ENCODE assay signal across 13 mouse cellular contexts in the genomic region with DNA sequence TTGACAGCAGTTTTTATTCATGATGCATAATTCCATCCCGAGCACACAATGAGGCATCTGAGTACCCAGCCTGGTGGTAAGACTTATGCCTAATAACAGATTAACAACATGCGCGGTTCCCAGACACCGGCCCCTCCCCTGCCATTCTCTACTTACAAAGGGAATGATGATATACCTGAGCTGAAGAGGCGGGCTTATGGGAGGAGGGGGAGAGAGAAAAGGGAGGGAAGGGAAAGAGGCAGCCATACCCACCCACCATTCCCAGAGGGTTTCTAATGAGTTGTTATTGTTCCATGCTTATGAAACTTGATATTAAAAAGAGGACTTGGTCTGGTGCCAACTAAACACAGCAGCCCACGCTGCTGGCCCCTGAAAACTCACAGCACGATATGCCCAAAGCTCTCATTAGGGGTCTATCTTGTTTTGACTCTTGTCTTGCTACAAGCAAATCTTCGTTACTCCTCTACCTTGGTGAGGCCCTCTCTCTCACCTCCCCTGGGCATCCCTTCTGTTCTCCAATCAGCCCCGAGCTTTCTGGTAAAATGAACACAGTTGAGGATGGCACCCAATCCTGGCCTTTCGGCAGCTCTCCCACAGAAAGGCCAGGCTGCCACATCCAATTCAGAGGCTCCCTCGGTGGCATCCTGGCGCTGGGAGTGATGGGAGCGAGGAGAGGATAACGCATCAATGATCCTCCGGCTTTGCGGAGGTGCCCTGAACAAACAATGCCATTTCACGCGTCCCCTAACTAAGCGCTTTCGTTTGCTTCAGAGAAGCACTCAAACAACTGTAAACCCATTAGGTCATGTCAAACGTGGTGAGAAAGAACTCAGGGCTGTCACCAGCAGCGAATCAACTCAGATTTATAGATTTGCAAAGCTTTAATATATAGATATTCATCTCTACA.
DNase-seq lines count a peak whose midpoint lies in the region; ATAC-seq and TF ChIP-seq lines count a peak whose summit lies in the region.
"Had no signal": no experiment of that assay in that cellular context is flagged by ENCODE, and none has a peak within 500 bp of the region (broad histone marks: within the 10 kb centered on the region; RNA-seq: fewer than 3 reads in every experiment).

No protein-coding gene starts in this region.

- H3K27ac ChIP-seq in kidney, embryonic 15.5 days: 0 out of 2 replicates have a peak overlapping the region, but pooled peaks have one; percentile 35
- H3K27ac ChIP-seq in forebrain, embryonic 10.5 days: peak overlapping the region; percentile 72
- peak overlapping the region; percentile 88 for H3K27ac ChIP-seq in hindbrain, embryonic 13.5 days
- peak overlapping the region; percentile 32 for H3K27ac ChIP-seq in midbrain, postnatal 0 days (ENCODE audit: low read depth, low read length)
- H3K27ac ChIP-seq: liver, embryonic 14.5 days; stomach, embryonic 15.5 days had no signal

- H3K36me3 ChIP-seq in kidney, embryonic 15.5 days: no peaks in the 10 kb centered on the region
- peaks cover 26% of the 10 kb centered on the region for H3K36me3 ChIP-seq in forebrain, embryonic 10.5 days (replicated peaks)
- H3K36me3 ChIP-seq in hindbrain, embryonic 13.5 days: no peaks in the 10 kb centered on the region
- no peaks in the 10 kb centered on the region for H3K36me3 ChIP-seq in midbrain, postnatal 0 days (ENCODE audit: insufficient read depth, low read length)
- H3K36me3 ChIP-seq: stomach, embryonic 15.5 days had no signal

- no peak overlapping the region for H3K9ac ChIP-seq in kidney, embryonic 15.5 days
- H3K9ac ChIP-seq in hindbrain, embryonic 13.5 days: peak overlapping the region; percentile 35
- no peak overlapping the region for H3K9ac ChIP-seq in midbrain, postnatal 0 days (replicated peaks; ENCODE audit: low read length, poor library complexity, severe bottlenecking)
- H3K9ac ChIP-seq: liver, embryonic 14.5 days; stomach, embryonic 15.5 days had no signal

- H3K27me3 ChIP-seq in kidney, embryonic 15.5 days: no peaks in the 10 kb centered on the region
- no peaks in the 10 kb centered on the region for H3K27me3 ChIP-seq in forebrain, embryonic 10.5 days (ENCODE audit: poor library complexity, severe bottlenecking)
- no peaks in the 10 kb centered on the region for H3K27me3 ChIP-seq in hindbrain, embryonic 13.5 days
- no peaks in the 10 kb centered on the region for H3K27me3 ChIP-seq in midbrain, postnatal 0 days (ENCODE audit: insufficient read depth, low read length)
- H3K27me3 ChIP-seq: stomach, embryonic 15.5 days had no signal

- ATAC-seq in kidney, embryonic 15.5 days (replicated peaks; ENCODE audit: low FRiP score): no peak
- ATAC-seq in hindbrain, embryonic 13.5 days (ENCODE audit: low FRiP score): peak; percentile 60
- ATAC-seq in midbrain, postnatal 0 days (ENCODE audit: low FRiP score): no peak
- ATAC-seq: activated CD4-positive, CD25-positive, alpha-beta regulatory T cell, adult 4 months had no signal

- H3K4me3 ChIP-seq in kidney, embryonic 15.5 days (replicated peaks): no peak overlapping the region
- no peak overlapping the region for H3K4me3 ChIP-seq in forebrain, embryonic 10.5 days
- no peak overlapping the region for H3K4me3 ChIP-seq in hindbrain, embryonic 13.5 days
- no peak overlapping the region for H3K4me3 ChIP-seq in midbrain, postnatal 0 days (ENCODE audit: low read depth, low read length)
- H3K4me3 ChIP-seq: stomach, embryonic 15.5 days had no signal

- peaks cover 29% of the 10 kb centered on the region for H3K4me1 ChIP-seq in kidney, embryonic 15.5 days
- H3K4me1 ChIP-seq in forebrain, embryonic 10.5 days: peaks cover 50% of the 10 kb centered on the region
- peaks cover 73% of the 10 kb centered on the region for H3K4me1 ChIP-seq in hindbrain, embryonic 13.5 days (replicated peaks)
- peaks cover 8% of the 10 kb centered on the region; the same call in 1 of the 2 replicates for H3K4me1 ChIP-seq in midbrain, postnatal 0 days (ENCODE audit: insufficient read depth, low read length)

- TF ChIP-seq CTCF in midbrain, postnatal 0 days (IDR thresholded peaks at IDR 0.05): no peak

- WGBS in kidney, embryonic 15.5 days: 55% methylated on average over 22 of the region's 22 CpGs
- WGBS in forebrain, embryonic 10.5 days: 84% methylated on average over 22 of the region's 22 CpGs
- WGBS in hindbrain, embryonic 13.5 days: 28% methylated on average over 22 of the region's 22 CpGs
- WGBS in midbrain, postnatal 0 days: 29% methylated on average over 22 of the region's 22 CpGs

- no peak for DNase-seq in kidney, postnatal 14 days
- no peak for DNase-seq in forebrain, embryonic 10.5 days (ENCODE audit: extremely low spot score, low spot score)
- DNase-seq in midbrain, postnatal 0 days (ENCODE audit: low spot score): no peak
- no peak for DNase-seq in heart, adult 9 months (ENCODE audit: low spot score in 2 of 2)
- DNase-seq in heart, postnatal 25 days (ENCODE audit: low spot score): no peak
- no peak for DNase-seq in yolk sac, embryonic 10.5 days (ENCODE audit: low spot score)
- DNase-seq: heart, adult 18-20 months; thymus, postnatal 36 days had no signal

- intact Hi-C loops in heart, postnatal 25 days (cut with DNase I): no loop called here

- H3K9me3 ChIP-seq in kidney, embryonic 15.5 days (replicated peaks): no peaks in the 10 kb centered on the region
- no peaks in the 10 kb centered on the region; the same call in 1 of the 2 replicates for H3K9me3 ChIP-seq in forebrain, embryonic 10.5 days
- H3K9me3 ChIP-seq in hindbrain, embryonic 13.5 days: no peaks in the 10 kb centered on the region
- no peaks in the 10 kb centered on the region for H3K9me3 ChIP-seq in midbrain, postnatal 0 days (ENCODE audit: low read length)
- H3K9me3 ChIP-seq: stomach, embryonic 15.5 days had no signal

- no peak overlapping the region for H3K4me2 ChIP-seq in kidney, embryonic 15.5 days
- peak overlapping the region; percentile 20; the same call in 1 of the 2 replicates for H3K4me2 ChIP-seq in hindbrain, embryonic 13.5 days
- no peak overlapping the region for H3K4me2 ChIP-seq in midbrain, postnatal 0 days (ENCODE audit: low read depth, low read length, poor library complexity, severe bottlenecking)
- H3K4me2 ChIP-seq: stomach, embryonic 15.5 days had no signal

Comparison
In these comparisons a context has a peak if more than half of its experiments do, and no peak if none do; other contexts are left out.
1. H3K27ac ChIP-seq: peak in every context shown above with its lines; median percentile 88 in hindbrain, embryonic 13.5 days; 72 in forebrain, embryonic 10.5 days; 35 in kidney, embryonic 15.5 days; 32 in midbrain, postnatal 0 days.